Mouse (Mus musculus): ENCODE data around the gene Grik2. TPM values are rescaled to one million over a fixed set of nuclear protein-coding genes. Genes with fewer than 3 reads are reported as not detected.
A peak's percentile ranks its signal among the peaks of the same experiment; 100 is the strongest.

Grik2 gene
- polyA plus RNA-seq, 1 experiment: 0.19 TPM

GRCm38 (mm10) chr10:49784831-49785230, 3.7 kb downstream of the Grik2 start:
- H3K4me2 ChIP-seq (ENCODE audit: low read depth): no peak overlapping the region
- H3K79me2 ChIP-seq (ENCODE audit: control insufficient read depth, insufficient read depth): no peaks in the 10 kb centered on the region
- no peak for TF ChIP-seq MYOD1 (IDR thresholded peaks at IDR 0.05; ENCODE audit: control insufficient read depth in 1 of 3, insufficient read length in 2 of 3, low read depth in 2 of 3)
- no peak overlapping the region for H3K4me3 ChIP-seq
- H3K27me3 ChIP-seq (ENCODE audit: control insufficient read depth, insufficient read depth, insufficient read length): no peaks in the 10 kb centered on the region
- no peaks in the 10 kb centered on the region for H3K36me3 ChIP-seq (ENCODE audit: control insufficient read depth, insufficient read depth)
- no peak overlapping the region for H3ac ChIP-seq (ENCODE audit: control insufficient read depth, insufficient read length)

- Histone ChIP-seq H3K36me3 (ENCODE audit: control insufficient read depth, insufficient read depth) (no peaks in the 10 kb centered on the region), H3K4me3 (peak overlapping the region; percentile 11), H3K27me3 (ENCODE audit: control insufficient read depth, insufficient read depth, insufficient read length) (no peaks in the 10 kb centered on the region), H3ac (ENCODE audit: control insufficient read depth, insufficient read length) (peak overlapping the region; percentile 22), H3K4me2 (ENCODE audit: low read depth) (peak overlapping the region; percentile 75), H3K79me2 (ENCODE audit: control insufficient read depth, insufficient read depth) (no peaks in the 10 kb centered on the region)
- TF ChIP-seq MAX (IDR thresholded peaks at IDR 0.05; ENCODE audit: low read depth) (no peak), MYOG (IDR thresholded peaks at IDR 0.05; ENCODE audit: control insufficient read depth in 1 of 3, insufficient read depth in 1 of 3, insufficient read length in 2 of 3, low read depth in 2 of 3) (no peak), POLR2A (IDR thresholded peaks at IDR 0.05; ENCODE audit: insufficient read length, low read depth) (no peak), SRF (IDR thresholded peaks at IDR 0.05; ENCODE audit: control insufficient read depth, insufficient read length, low read depth) (no peak), MYOD1 (IDR thresholded peaks at IDR 0.05; ENCODE audit: control insufficient read depth in 1 of 3, insufficient read length in 2 of 3, low read depth in 2 of 3) (no peak), REST (IDR thresholded peaks at IDR 0.05; ENCODE audit: insufficient read depth, insufficient read length) (no peak), POLR2AphosphoS2 (IDR thresholded peaks at IDR 0.05; ENCODE audit: insufficient read length, low read depth) (no peak), USF1 (IDR thresholded peaks at IDR 0.05; ENCODE audit: low read depth) (no peak), E2F4 (IDR thresholded peaks at IDR 0.05; ENCODE audit: insufficient read depth) (no peak), TCF3 (IDR thresholded peaks at IDR 0.05; ENCODE audit: insufficient read length, low read depth) (no peak), TCF12 (IDR thresholded peaks at IDR 0.05; ENCODE audit: insufficient read depth, poor library complexity, severe bottlenecking) (no peak), CEBPB (IDR thresholded peaks at IDR 0.05; ENCODE audit: insufficient read depth, poor library complexity, severe bottlenecking) (no peak)
These were observed 5.5 kb downstream of the Grik2 start for GRCm38 (mm10) chr10:49782741-49783691.

GRCm38 (mm10) chr10:49782061-49782460, 6.5 kb downstream of the Grik2 start:
- Histone ChIP-seq H3K27me3 (ENCODE audit: control insufficient read depth, insufficient read depth, insufficient read length) (no peaks in the 10 kb centered on the region), H3ac (ENCODE audit: control insufficient read depth, insufficient read length) (no peak overlapping the region), H3K79me2 (ENCODE audit: control insufficient read depth, insufficient read depth) (no peaks in the 10 kb centered on the region), H3K4me2 (ENCODE audit: low read depth) (peak overlapping the region; percentile 75), H3K36me3 (ENCODE audit: control insufficient read depth, insufficient read depth) (no peaks in the 10 kb centered on the region), H3K4me3 (peak overlapping the region; percentile 11)
- TF ChIP-seq CEBPB (IDR thresholded peaks at IDR 0.05; ENCODE audit: insufficient read depth, poor library complexity, severe bottlenecking): no peak
- no peak for TF ChIP-seq SRF (IDR thresholded peaks at IDR 0.05; ENCODE audit: control insufficient read depth, insufficient read length, low read depth)
- TF ChIP-seq MAX (IDR thresholded peaks at IDR 0.05; ENCODE audit: low read depth): no peak
- TF ChIP-seq MYOG (IDR thresholded peaks at IDR 0.05; ENCODE audit: control insufficient read depth in 1 of 3, insufficient read depth in 1 of 3, insufficient read length in 2 of 3, low read depth in 2 of 3): no peak
- no peak for TF ChIP-seq REST (IDR thresholded peaks at IDR 0.05; ENCODE audit: insufficient read depth, insufficient read length)
- TF ChIP-seq POLR2AphosphoS2 (IDR thresholded peaks at IDR 0.05; ENCODE audit: insufficient read length, low read depth): no peak
- no peak for TF ChIP-seq TCF12 (IDR thresholded peaks at IDR 0.05; ENCODE audit: insufficient read depth, poor library complexity, severe bottlenecking)
- no peak for TF ChIP-seq POLR2A (IDR thresholded peaks at IDR 0.05; ENCODE audit: insufficient read length, low read depth)
- TF ChIP-seq TCF3 (IDR thresholded peaks at IDR 0.05; ENCODE audit: insufficient read length, low read depth): no peak
- TF ChIP-seq MYOD1 (IDR thresholded peaks at IDR 0.05; ENCODE audit: control insufficient read depth in 1 of 3, insufficient read length in 2 of 3, low read depth in 2 of 3): no peak
- no peak for TF ChIP-seq E2F4 (IDR thresholded peaks at IDR 0.05; ENCODE audit: insufficient read depth)
- TF ChIP-seq USF1 (IDR thresholded peaks at IDR 0.05; ENCODE audit: low read depth): no peak

- Histone ChIP-seq H3K27me3 (ENCODE audit: control insufficient read depth, insufficient read depth, insufficient read length) (no peaks in the 10 kb centered on the region), H3K79me2 (ENCODE audit: control insufficient read depth, insufficient read depth) (no peaks in the 10 kb centered on the region), H3K36me3 (ENCODE audit: control insufficient read depth, insufficient read depth) (no peaks in the 10 kb centered on the region), H3K4me3 (no peak overlapping the region), H3K4me2 (ENCODE audit: low read depth) (no peak overlapping the region), H3ac (ENCODE audit: control insufficient read depth, insufficient read length) (no peak overlapping the region)
- peak in 2 of 3 experiments; percentile 32 to 61 for TF ChIP-seq MYOD1 (IDR thresholded peaks at IDR 0.05; ENCODE audit: control insufficient read depth in 1 of 3, insufficient read length in 2 of 3, low read depth in 2 of 3)
- TF ChIP-seq TCF3 (IDR thresholded peaks at IDR 0.05; ENCODE audit: insufficient read length, low read depth): no peak
- peak; percentile 11 to 73 (median 13) for TF ChIP-seq MYOG (IDR thresholded peaks at IDR 0.05; ENCODE audit: control insufficient read depth in 1 of 3, insufficient read depth in 1 of 3, insufficient read length in 2 of 3, low read depth in 2 of 3)
- TF ChIP-seq REST (IDR thresholded peaks at IDR 0.05; ENCODE audit: insufficient read depth, insufficient read length): no peak
These were observed 8.1 kb downstream of the Grik2 start for GRCm38 (mm10) chr10:49780430-49780829.

GRCm38 (mm10) chr10:49768897-49769296, 19.7 kb downstream of the Grik2 start:
- Histone ChIP-seq H3K27me3 (ENCODE audit: control insufficient read depth, insufficient read depth, insufficient read length) (no peaks in the 10 kb centered on the region), H3K79me2 (ENCODE audit: control insufficient read depth, insufficient read depth) (no peaks in the 10 kb centered on the region), H3K36me3 (ENCODE audit: control insufficient read depth, insufficient read depth) (no peaks in the 10 kb centered on the region), H3K4me2 (ENCODE audit: low read depth) (no peak overlapping the region), H3K4me3 (no peak overlapping the region), H3ac (ENCODE audit: control insufficient read depth, insufficient read length) (no peak overlapping the region)
- TF ChIP-seq E2F4 (IDR thresholded peaks at IDR 0.05; ENCODE audit: insufficient read depth) (no peak), CEBPB (IDR thresholded peaks at IDR 0.05; ENCODE audit: insufficient read depth, poor library complexity, severe bottlenecking) (no peak), POLR2AphosphoS2 (IDR thresholded peaks at IDR 0.05; ENCODE audit: insufficient read length, low read depth) (no peak)
